Mouse (Mus musculus) B cell, adult 2 months (primary cell): ENCODE measurements at regions not wholly inside any gene's neighbourhood (a gene's known extent, or its start where the extent isn't known, plus 50 kb on each side); places are given as distances from the start of the nearest gene placed in this dataset.
"Not testable (repeated sequence)": the region's sequence is repeated elsewhere in the genome, so short reads cannot be mapped to it uniquely, and the experiment has no call there.

ENCODE experiments used
- DNase-seq, 2 experiments: peaks; one replicate each; pipeline ENCODE4 v3.0.0; 2022

DNA sequence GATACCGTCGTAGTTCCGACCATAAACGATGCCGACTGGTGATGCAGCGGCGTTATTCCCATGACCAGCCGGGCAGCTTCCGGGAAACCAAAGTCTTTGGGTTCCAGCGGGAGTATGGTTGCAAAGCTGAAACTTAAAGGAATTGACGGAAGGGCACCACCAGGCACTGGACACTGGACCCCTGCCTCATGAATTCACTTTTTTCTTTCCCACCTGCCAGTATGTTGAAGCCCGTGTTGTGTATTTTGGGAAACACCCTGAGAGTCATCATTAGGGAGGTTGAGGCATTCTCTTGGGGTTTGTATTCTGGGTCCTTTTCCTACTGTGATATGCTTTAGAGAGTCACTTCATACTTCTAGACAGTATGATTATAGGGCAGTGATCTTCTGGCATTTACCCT is 197.9 kb downstream of the Samd9l start:
- not testable (repeated sequence) for DNase-seq

DNA sequence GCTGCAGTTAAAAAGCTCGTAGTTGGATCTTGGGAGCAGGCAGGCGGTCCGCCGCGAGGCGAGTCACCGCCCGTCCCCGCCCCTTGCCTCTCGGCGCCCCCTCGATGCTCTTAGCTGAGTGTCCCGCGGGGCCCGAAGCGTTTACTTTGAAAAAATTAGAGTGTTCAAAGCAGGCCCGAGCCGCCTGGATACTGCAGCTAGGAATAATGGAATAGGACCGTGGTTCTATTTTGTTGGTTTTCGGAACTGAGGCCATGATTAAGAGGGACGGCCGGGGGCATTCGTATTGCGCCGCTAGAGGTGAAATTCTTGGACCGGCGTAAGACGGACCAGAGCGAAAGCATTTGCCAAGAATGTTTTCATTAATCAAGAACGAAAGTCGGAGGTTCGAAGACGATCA is 198.3 kb downstream of the Samd9l start:
- DNase-seq: no peak

DNA sequence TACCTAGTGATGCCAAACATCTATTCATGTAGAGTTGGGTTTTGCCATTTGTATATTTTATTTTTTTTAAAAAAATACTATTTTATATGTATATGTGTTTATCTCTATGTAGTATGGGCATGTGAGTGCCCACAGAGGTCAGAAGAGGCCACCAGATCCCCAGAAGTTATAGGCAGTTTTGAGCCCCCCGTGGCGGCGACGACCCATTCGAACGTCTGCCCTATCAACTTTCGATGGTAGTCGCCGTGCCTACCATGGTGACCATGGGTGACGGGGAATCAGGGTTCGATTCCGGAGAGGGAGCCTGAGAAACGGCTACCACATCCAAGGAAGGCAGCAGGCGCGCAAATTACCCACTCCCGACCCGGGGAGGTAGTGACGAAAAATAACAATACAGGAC is 198.8 kb downstream of the Samd9l start:
- DNase-seq: peak; percentile 83 to 88

DNA sequence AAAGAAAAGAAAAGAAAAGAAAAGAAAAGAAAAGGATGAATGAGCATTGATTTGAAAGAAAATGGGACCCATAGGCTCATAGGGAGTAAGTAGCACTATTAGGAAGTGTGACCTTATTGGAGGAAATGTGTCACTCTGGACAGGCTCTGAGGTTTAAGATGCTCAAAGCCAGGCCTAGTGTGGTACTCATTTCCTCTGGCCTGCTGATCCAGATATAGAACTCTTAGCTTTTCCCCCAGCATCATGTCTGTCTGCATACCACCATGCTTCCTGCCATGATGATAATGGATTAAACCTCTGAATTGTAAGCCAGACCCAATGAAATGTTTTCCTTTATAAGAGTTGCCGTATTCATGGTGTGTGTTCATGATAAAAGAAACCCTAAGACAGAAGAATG is 206.9 kb downstream of the Samd9l start:
- DNase-seq: not testable (repeated sequence)

DNA sequence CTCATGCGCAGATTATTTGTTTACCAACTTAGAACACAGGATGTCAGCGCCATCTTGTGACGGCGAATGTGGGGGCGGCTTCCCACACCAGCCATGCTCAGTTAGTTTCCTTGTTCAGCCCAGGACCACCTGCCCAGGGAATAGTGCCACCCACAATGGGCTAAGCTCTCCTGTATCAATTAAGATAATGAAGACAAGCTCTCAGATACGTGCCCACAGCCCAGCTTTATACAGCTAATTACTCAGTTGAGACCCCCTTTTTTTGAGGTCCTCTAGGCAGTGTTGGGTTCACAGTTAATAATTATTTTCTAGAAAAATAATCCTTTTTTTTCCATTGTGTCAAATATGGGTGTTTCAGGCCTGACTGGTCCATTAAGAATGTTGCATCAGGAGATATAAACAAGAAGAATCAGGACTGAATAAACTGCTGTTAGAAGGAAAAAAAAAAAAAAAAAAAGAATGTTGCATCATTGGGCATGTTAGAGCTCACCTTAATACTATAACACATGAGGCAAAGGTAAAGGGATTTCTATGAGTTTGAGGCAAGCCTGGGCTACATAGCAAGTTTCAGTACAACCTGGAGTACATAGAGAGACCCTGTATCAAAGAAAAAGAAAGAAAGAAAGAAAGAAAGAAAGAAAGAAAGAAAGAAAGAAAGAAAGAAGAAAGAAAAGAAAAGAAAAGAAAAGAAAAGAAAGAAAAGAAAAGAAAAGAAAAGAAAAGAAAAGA is 207.5 kb downstream of the Samd9l start:
- DNase-seq: not testable (repeated sequence)

DNA sequence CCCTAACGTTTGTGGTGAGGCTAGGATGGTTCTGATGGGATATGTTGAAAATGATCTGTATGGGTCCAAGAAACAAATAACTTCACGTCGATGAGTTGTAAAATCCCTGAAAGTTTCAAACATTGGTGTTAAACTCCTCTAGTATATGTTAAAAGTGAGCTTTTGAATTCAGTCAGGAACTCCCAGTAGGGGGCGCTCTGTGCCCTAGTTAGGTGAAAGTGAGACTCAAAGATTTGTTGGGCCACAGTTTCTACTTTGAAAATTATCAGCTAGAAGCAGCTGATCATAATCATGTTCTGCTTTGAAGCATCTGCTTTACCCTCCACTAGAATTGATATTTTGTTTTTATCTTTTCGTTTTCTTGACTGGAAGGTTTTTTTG is 215.6 kb downstream of the Samd9l start:
- peak; percentile 66 to 72 for DNase-seq

DNA sequence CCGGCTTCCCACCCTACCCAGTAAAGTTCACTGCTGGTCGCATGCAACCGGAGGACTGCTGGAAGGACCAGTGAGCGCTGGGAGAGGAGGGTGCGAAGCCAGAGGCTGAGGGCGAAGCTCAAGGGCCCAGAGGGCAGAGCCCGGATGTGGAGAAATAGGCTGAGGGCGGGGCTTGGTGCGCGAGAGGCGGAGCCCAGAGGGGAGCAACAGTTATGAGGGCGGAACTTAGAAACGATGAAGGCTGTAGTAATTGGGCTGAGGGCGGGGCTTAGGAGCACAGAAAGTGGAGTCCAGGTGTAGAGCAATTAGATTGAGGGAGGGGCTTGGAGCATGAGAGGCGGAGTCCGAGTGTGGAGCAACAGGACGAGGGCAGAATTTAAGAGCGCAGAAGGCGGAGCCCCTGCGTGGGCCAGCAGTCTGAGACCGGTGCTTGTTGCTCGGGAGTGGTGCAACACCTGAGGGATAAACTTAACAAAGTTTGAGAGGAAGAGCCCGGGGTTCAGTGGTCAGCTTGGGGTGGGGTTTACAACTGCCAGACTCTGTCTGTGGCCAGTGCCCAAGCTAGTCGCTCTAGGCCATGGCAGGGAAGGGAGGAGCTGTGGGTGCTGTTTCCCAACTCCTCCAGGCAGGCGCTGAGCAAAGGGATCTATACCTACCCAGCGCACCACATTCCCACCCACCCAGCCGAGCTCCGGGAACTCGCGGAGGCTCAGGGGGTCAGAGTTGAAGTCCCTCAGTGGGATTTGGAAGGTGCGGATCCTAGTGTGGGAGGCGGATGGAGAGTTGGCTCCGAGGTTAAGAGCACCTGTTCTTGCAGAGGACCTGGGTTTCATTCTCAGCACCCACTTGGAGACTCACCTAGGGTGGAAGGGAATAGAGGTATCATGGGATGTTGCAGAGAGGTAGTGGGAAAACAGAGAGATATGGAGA is 216.2 kb downstream of the Samd9l start:
- DNase-seq: peak; percentile 48 to 59

DNA sequence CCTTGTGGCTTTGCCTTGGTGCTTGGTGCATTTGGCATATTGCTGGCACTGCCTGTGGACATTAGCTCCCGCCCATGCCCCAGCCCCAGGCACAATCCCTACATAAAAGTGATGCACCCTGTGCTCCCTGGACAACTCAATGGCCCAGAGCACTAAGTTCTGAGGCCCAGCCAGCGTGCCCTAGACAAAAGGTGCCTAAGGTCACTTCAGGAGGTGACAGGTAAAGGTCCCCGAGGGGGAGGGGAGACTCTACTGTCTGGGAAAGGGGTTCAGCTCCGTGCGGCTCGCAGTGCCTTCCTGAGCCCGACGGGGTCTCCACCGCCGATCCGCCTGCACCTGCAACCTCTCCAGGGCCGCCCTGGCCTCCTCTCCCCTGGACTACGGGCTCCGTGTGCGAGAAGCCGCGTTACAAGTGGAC is 216.9 kb downstream of the Samd9l start:
- not testable (repeated sequence) for DNase-seq

DNA sequence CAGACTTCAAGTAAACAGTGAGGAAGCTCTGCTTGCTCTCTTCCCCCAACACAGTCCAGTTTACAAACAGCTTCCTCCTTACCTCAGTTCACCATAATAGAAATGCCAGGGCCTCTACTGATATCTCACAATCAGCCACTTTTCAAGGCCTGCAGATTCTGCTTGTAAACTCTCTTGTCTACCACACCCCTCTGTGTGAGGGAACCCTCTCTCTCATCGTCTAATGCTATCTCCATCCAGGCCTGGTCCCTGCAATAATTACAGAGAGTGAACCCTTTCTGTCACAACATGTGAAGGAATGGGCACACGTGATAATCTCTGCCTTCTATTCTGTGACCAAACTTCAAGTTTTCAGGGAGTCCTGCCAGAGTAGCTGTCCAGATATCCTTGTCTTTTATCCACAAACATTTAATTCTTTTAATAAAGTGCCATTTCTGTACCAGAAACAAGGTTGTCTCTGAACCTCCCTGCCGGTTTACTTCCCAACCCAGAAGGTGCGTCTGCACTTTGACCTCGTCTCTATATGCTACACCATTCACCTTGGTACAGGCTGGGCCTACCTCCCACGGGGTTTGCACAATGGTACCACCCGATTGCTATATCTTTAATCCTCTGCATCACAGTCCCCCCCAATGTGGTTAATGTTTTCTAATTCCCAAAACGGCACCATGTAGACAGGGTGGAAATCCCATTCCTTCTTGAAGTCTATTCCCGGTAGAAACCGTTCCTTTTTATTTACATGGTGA is 219.6 kb downstream of the Samd9l start:
- not testable (repeated sequence) for DNase-seq

DNA sequence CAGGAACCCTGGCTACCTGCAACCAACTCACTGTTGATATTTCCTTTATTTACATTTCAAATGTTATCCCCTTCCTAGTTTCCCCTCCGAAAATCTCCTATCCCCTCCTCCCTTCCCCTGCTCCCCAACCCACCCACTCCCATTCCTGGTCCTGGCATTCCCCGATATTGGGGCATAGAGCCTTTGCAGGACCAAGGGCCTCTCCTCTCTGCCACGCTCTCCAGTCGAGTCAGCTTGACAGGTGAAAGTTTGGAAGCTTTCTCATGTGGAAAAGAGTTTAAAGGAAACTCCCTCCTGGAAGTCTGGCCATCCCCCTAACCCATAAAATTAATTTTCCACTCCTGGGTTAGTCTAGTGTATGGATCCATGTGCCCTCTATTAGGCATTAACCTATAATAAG is 229.9 kb downstream of the Samd9l start:
- not testable (repeated sequence) for DNase-seq

DNA sequence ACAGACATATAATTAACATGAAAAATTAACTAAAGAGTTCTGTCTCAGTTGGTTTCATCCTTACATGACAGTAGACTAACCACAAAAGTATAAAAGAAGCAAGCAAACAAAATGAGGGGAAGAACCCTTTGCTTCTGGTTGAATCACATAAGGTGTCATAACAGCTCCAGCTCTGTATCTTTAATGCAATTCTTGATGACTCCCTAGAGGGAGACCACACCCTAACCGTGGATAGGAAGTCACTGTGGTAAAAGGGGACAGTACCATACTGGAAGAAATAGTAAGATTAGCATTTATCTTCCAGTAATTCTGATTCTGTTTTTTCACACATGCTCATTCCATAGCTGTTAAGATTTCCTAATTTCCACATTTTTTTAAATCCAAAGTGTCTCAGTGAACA is 233.2 kb downstream of the Samd9l start:
- DNase-seq: not testable (repeated sequence)

DNA sequence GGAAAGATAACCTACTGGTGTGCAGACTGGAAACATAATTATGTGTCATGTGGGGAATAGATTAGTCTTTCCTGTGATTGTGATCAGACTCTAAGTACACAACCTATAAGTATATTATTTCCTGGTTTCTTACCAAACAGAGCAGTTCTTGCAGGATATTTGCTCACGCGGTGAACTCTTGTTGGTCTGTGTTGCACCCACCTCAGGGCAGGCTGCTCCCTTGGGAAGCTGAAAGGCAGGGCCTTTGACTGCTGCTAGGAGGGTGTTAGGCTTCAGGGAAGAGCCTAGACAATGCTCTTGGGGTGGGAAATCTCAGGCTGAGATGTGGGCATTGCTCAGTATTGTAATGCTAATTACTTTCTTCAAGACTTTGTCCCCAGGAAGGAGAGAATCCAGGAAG is 247.5 kb downstream of the Samd9l start:
- DNase-seq: not testable (repeated sequence)

DNA sequence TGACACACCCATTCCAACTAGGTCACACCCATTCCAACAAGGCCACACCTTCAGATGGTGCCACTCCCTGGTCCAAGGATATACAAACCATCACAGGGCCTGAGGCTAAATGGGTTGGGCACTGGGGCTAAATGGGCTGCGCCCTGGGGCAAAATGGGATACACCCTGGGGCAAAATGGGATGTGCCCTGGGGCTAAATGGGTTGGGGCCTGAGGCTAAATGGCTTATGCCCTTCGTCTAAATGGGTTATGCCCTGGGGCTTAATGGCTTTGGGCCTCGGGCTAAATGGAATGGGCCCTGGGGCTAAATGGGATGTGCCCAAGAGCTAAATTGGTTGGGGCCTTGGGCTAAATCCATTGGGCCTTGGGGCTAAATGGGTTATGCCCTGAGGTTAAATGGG is 261.5 kb downstream of the Samd9l start:
- not testable (repeated sequence) for DNase-seq

DNA sequence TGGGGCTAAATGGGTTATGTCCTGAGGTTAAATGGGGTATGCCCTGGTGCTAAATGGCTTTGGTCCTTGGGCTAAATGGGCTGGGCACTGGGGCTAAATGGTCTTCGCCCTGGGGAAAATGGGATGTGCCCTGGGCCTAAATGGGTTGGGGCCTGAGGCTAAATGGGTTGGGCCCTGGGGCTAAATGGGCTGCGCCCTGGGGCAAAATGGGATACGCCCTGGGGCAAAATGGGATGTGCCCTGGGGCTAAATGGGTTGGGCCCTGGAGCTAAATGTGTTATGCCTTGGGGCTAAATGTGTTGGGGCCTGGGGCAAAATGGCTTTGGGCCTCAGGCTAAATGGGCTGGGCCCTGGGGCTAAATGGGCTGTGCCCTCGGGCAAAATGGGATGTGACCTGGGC is 265.6 kb downstream of the Samd9l start:
- not testable (repeated sequence) for DNase-seq

DNA sequence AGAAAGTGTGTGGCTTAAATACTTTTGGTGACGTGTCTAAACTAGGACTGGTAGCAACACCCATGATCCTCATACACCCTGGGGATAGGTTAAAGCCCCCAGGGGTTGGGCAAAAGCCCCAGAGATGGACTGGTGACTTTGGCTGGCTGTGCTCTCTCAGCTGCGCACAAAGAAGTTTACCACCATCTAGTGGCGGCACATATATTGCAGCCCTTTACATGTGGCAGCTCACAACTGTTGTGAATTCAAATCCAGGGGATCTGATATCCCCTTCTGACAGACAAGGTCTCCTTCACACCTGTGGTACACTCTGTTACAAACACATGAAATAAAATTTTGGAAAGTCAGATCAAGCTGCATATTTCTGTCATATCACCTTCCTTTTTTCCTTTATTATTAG is 283.1 kb downstream of the Samd9l start:
- DNase-seq: not testable (repeated sequence)
